Mouse (Mus musculus) embryonic facial prominence, embryonic 15.5 days (tissue): Measurements from ENCODE around the gene G430095P16Rik. TPM values are rescaled to one million over a fixed set of nuclear protein-coding genes. Genes with fewer than 3 reads are reported as not detected.

ENCODE experiments used
- ATAC-seq: fragments of 200-750 bp; cut with Nextera tagmentation; 2 replicates; pipeline ENCODE4 v1.8.0; 2017; ENCODE audit warnings: low read depth, moderate TSS enrichment; ENCODE audit not compliant: insufficient number of reproducible peaks, low FRiP score, low TSS enrichment
- H3K27ac ChIP-seq: fragments of 300-500 bp; sonication (generic); replicated peaks from 2 replicates; pipeline ENCODE4 v1.5.1; 2015; ENCODE audit warnings: mild to moderate bottlenecking, inconsistent platforms
- H3K27me3 ChIP-seq: fragments of 300-500 bp; sonication (generic); 2 replicates; pipeline ENCODE4 v1.6.1; 2015; ENCODE audit warnings: inconsistent platforms
- H3K36me3 ChIP-seq: fragments of 300-500 bp; sonication (generic); 2 replicates; pipeline ENCODE4 v1.6.1; 2015; ENCODE audit warnings: mild to moderate bottlenecking, inconsistent platforms
- H3K4me1 ChIP-seq: fragments of 300-500 bp; sonication (generic); 2 replicates; pipeline ENCODE4 v1.6.1; 2015; ENCODE audit warnings: inconsistent platforms
- H3K4me2 ChIP-seq: fragments of 300-500 bp; sonication (generic); replicated peaks from 2 replicates; pipeline ENCODE4 v1.6.1; 2015; ENCODE audit warnings: mild to moderate bottlenecking, inconsistent platforms
- H3K4me3 ChIP-seq: fragments of 300-500 bp; sonication (generic); replicated peaks from 2 replicates; pipeline ENCODE4 v1.5.1; 2015; ENCODE audit warnings: mild to moderate bottlenecking, inconsistent platforms
- H3K9ac ChIP-seq: fragments of 300-500 bp; sonication (generic); 2 replicates; pipeline ENCODE4 v1.6.1; 2015; ENCODE audit warnings: inconsistent platforms
- H3K9me3 ChIP-seq: fragments of 300-500 bp; sonication (generic); replicated peaks from 2 replicates; pipeline ENCODE4 v1.6.1; 2016; ENCODE audit warnings: inconsistent platforms
- WGBS: fragments of 180-500 bp; shearing (Covaris S2); methylation state at CpG from one replicate; pipeline ENCODE4 v1.1.7; 2015; 5-methylcytosine and 5-hydroxymethylcytosine counted together
- polyA plus RNA-seq: library from polyadenylated mRNA; unstranded; fragments of >200 nt; fragmentation: Nextera tagmentation; extraction: Ambion mirVana; gene quantifications from 2 replicates; pipeline ENCODE4 v1.2.1, GENCODE M21; 2015

Gene G430095P16Rik
- polyA plus RNA-seq, 1 experiment from 2014 or later: 4.2 TPM

GRCm38 (mm10) chr8:84725246-84725940 is 2.6 kb downstream of the G430095P16Rik start:
- no peaks in the 10 kb centered on the region for H3K9me3 ChIP-seq
- H3K4me2 ChIP-seq: 0 out of 2 replicates have a peak overlapping the region, but pooled peaks have one; percentile 3
- peak overlapping the region; percentile 26 for H3K9ac ChIP-seq
- ATAC-seq: no peak
- 51% methylated on average over 10 of the region's 10 CpGs for WGBS
- peaks cover 86% of the 10 kb centered on the region for H3K4me1 ChIP-seq
- H3K36me3 ChIP-seq: peaks cover 41% of the 10 kb centered on the region
- no peaks in the 10 kb centered on the region for H3K27me3 ChIP-seq
- peak overlapping the region; percentile 98 for H3K27ac ChIP-seq
- H3K4me3 ChIP-seq: no peak overlapping the region

GRCm38 (mm10) chr8:84725941-84726259 is 3.1 kb downstream of the G430095P16Rik start:
- no peaks in the 10 kb centered on the region for H3K27me3 ChIP-seq
- H3K4me3 ChIP-seq: no peak overlapping the region
- peaks cover 37% of the 10 kb centered on the region for H3K36me3 ChIP-seq
- WGBS: 21% methylated on average over 3 of the region's 3 CpGs
- ATAC-seq: no peak
- peaks cover 88% of the 10 kb centered on the region for H3K4me1 ChIP-seq
- no peaks in the 10 kb centered on the region for H3K9me3 ChIP-seq
- peak overlapping the region; percentile 98 for H3K27ac ChIP-seq
- H3K9ac ChIP-seq: peak overlapping the region; percentile 26
- no peak overlapping the region for H3K4me2 ChIP-seq

DNA sequence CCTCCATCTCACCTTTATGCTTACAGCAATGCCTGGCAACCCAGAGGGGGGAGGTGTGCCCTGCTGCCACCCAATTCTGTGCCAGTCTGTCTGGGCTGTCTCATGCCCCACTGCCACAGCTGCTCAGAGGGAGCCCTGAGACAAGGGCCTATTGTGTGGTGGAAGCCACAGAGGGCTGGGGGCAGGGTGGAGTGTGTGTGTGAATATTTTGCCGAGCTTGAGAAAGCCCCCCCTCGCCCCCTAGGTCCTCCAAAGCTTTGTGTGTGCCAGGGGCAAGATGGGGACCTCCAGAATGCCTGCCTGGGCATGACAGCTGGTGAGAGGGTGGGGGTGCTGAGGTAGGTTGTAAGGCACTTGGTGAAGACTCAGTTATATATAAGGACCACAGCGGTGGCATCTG is 5.7 kb downstream of the G430095P16Rik start:
- peaks cover 26% of the 10 kb centered on the region for H3K36me3 ChIP-seq
- no peak overlapping the region for H3K4me2 ChIP-seq
- H3K9me3 ChIP-seq: no peaks in the 10 kb centered on the region
- WGBS: 49% methylated on average over 3 of the region's 3 CpGs
- H3K27ac ChIP-seq: 0 out of 2 replicates have a peak overlapping the region, but pooled peaks have one; percentile 28
- H3K4me3 ChIP-seq: no peak overlapping the region
- H3K27me3 ChIP-seq: no peaks in the 10 kb centered on the region
- H3K4me1 ChIP-seq: peaks cover 90% of the 10 kb centered on the region
- H3K9ac ChIP-seq: no peak overlapping the region
- ATAC-seq: no peak

DNA sequence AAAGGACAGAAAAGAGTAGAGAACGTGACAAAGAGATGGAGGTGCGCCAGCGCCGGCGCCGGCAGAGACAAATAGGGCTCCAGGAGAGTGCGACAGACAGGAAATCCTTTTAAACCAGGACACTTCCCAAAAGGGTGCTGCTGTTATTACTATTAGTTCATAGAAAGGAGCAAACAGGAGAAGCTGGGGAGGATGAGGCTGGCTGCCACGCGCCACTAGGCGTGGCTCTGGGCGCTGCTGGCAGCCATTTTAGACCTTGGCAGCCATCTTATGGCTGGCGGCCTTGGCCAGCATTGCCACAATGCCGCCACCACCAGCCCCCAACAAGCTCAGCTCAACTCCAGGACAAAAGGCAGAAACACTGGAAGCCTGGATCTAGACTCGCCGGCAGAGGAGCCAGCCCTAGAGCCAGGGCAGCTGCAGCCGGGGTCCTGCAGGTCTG is 7.1 kb downstream of the G430095P16Rik start:
- no peak for ATAC-seq
- Histone ChIP-seq H3K9ac (no peak overlapping the region), H3K4me1 (peaks cover 90% of the 10 kb centered on the region), H3K4me2 (no peak overlapping the region), H3K9me3 (no peaks in the 10 kb centered on the region), H3K27ac (peak overlapping the region; percentile 67), H3K4me3 (no peak overlapping the region), H3K27me3 (no peaks in the 10 kb centered on the region), H3K36me3 (peaks cover 26% of the 10 kb centered on the region)
- WGBS: 88% methylated on average over 16 of the region's 16 CpGs

DNA sequence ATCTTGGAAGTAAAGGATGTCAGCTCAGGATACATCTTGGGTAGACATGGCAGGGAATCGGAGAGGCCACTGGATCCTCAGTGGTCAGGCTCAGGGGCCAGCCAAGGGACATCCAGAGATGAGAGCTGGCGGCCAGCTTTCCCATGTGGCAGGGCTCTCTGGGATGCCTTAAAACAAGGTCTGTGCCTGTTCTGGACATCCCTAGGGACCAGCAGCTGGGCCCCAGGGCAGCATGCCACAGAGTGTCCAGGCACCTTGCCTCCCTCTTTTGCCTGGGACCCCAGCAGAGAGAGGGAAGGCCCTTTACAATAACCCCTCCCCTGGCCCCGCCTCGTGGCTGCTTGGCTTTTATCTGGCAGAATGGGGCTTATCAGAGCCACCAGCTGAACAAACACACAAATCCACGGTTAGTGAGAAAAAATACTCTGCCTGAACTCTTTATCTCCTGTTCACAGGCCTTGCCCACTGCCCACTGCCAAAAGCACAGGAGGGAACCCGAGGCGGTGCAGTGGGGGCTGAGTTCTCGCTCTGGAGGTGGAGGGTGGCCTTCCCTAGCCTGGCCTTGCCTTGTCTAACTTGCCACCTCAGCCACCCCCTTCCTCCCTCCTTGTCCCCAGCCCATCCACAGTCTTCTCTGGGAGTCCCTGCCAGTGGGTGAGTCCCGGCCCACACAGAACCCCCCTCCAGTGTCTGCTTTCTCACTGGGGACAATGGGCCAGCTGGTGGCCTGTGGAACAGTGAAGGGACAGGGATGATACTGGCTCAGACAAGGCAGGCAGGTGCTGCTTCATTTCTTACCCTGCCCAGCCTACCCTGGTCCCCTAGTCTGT is 7.9 kb downstream of the G430095P16Rik start:
- Histone ChIP-seq H3K9ac (no peak overlapping the region), H3K4me3 (no peak overlapping the region), H3K4me1 (peaks cover 89% of the 10 kb centered on the region), H3K27me3 (no peaks in the 10 kb centered on the region), H3K36me3 (peaks cover 20% of the 10 kb centered on the region), H3K27ac (peak overlapping the region; percentile 67; the same call in 1 of the 2 replicates), H3K4me2 (no peak overlapping the region), H3K9me3 (no peaks in the 10 kb centered on the region)
- 56% methylated on average over 9 of the region's 9 CpGs for WGBS
- ATAC-seq: no peak

GRCm38 (mm10) chr8:84731371-84732177 is 8.8 kb downstream of the G430095P16Rik start:
- Histone ChIP-seq H3K4me2 (no peak overlapping the region), H3K9me3 (no peaks in the 10 kb centered on the region), H3K36me3 (peaks cover 12% of the 10 kb centered on the region), H3K4me1 (peaks cover 89% of the 10 kb centered on the region), H3K4me3 (no peak overlapping the region), H3K27ac (peak overlapping the region; percentile 67), H3K27me3 (no peaks in the 10 kb centered on the region), H3K9ac (no peak overlapping the region)
- WGBS: 68% methylated on average over 11 of the region's 11 CpGs
- ATAC-seq: no peak

GRCm38 (mm10) chr8:84732545-84732944 is 9.7 kb downstream of the G430095P16Rik start:
- H3K27ac ChIP-seq: peak overlapping the region; percentile 74; the same call in 1 of the 2 replicates
- H3K4me3 ChIP-seq: no peak overlapping the region
- H3K9ac ChIP-seq: no peak overlapping the region
- H3K9me3 ChIP-seq: no peaks in the 10 kb centered on the region
- peaks cover 88% of the 10 kb centered on the region for H3K4me1 ChIP-seq
- no peak for ATAC-seq
- H3K4me2 ChIP-seq: no peak overlapping the region
- WGBS: 53% methylated on average over 5 of the region's 5 CpGs
- peaks cover 3% of the 10 kb centered on the region for H3K36me3 ChIP-seq
- no peaks in the 10 kb centered on the region for H3K27me3 ChIP-seq

DNA sequence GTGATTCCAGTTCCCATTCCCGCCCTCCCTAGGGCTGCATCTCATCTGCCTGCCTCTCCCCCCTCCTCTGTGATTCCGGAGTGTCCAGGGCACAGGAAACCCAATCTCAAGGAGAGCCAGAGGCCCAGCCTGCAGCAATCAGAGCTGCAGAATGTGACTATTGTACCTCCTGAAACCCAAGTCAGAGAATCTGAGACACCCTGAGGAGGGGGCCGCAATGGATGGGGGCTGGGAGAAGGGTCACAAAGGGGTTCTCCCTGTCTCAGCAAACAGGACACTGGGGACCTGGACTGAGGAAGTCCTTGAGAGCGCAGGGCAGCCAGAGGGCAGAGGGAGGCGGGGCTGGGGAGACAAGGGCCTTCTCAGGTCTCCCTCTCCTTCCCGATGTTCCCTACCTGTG is 10.2 kb downstream of the G430095P16Rik start:
- no peak overlapping the region for H3K4me3 ChIP-seq
- no peaks in the 10 kb centered on the region for H3K9me3 ChIP-seq
- no peak for ATAC-seq
- no peak overlapping the region for H3K9ac ChIP-seq
- peak overlapping the region; percentile 74; the same call in 1 of the 2 replicates for H3K27ac ChIP-seq
- 26% methylated on average over 6 of the region's 6 CpGs for WGBS
- no peaks in the 10 kb centered on the region for H3K36me3 ChIP-seq
- H3K27me3 ChIP-seq: no peaks in the 10 kb centered on the region
- H3K4me2 ChIP-seq: no peak overlapping the region
- peaks cover 89% of the 10 kb centered on the region for H3K4me1 ChIP-seq

- WGBS: 89% methylated on average over 6 of the region's 6 CpGs
- H3K27ac ChIP-seq: no peak overlapping the region
Observed at GRCm38 (mm10) chr8:84733959-84734358, 11.2 kb downstream of the G430095P16Rik start.

DNA sequence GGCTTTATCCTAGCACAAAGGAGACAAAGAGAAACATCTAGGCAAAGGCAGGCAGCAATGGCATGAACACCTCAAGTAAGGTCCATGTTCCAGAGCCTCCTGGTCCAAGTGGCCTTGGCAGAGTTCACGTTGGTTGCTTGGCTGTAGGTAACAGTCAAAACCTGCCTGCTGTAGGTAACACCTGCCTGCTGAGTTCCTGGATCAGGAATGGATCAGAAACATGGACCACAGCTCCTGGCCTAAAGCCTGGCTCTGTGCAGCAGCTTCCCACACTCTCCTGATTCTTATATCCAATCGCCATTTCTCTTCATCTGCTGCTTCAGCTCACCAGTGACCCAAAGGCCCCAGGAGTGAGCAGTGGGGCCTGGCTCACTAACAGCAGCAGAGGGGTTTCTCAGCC is 11.9 kb downstream of the G430095P16Rik start:
- H3K27me3 ChIP-seq: no peaks in the 10 kb centered on the region
- no peak overlapping the region for H3K4me2 ChIP-seq
- no peaks in the 10 kb centered on the region for H3K36me3 ChIP-seq
- H3K4me3 ChIP-seq: no peak overlapping the region
- ATAC-seq: no peak
- H3K27ac ChIP-seq: no peak overlapping the region
- peaks cover 93% of the 10 kb centered on the region for H3K4me1 ChIP-seq
- no peaks in the 10 kb centered on the region for H3K9me3 ChIP-seq
- no peak overlapping the region for H3K9ac ChIP-seq
- WGBS: 77% methylated on average over 2 of the region's 2 CpGs

More at GRCm38 (mm10) chr8:84733959-84734358, 11.2 kb downstream of the G430095P16Rik start:
- H3K9ac ChIP-seq: no peak overlapping the region
- H3K36me3 ChIP-seq: no peaks in the 10 kb centered on the region
- no peaks in the 10 kb centered on the region for H3K9me3 ChIP-seq
- ATAC-seq: no peak
- no peaks in the 10 kb centered on the region for H3K27me3 ChIP-seq
- no peak overlapping the region for H3K4me2 ChIP-seq
- H3K4me3 ChIP-seq: no peak overlapping the region
- peaks cover 90% of the 10 kb centered on the region for H3K4me1 ChIP-seq

DNA sequence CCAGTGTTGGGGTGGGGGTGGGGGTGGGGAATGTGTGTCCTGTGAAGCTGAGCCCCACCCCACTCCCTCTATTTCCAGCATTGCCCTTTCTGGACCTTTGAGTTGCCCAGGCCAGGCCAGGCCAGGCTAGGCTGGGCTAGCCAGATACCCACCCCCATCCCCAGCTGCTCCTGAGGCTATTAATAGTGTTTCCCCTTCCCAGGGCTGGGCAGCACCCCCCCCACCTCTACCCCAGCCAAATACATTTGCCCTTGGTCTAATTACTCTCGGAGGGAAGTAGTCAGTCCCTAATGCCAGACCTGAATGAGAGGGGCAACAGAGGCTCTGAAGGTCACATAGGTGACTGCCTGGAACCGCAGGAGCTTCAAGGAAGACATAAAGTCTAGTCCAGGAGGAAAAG is 12.8 kb downstream of the G430095P16Rik start:
- Histone ChIP-seq H3K9me3 (no peaks in the 10 kb centered on the region), H3K4me1 (peaks cover 93% of the 10 kb centered on the region), H3K4me3 (no peak overlapping the region), H3K27me3 (no peaks in the 10 kb centered on the region), H3K27ac (no peak overlapping the region), H3K9ac (no peak overlapping the region), H3K4me2 (no peak overlapping the region), H3K36me3 (no peaks in the 10 kb centered on the region)
- WGBS: 35% methylated on average over 2 of the region's 2 CpGs
- no peak for ATAC-seq
